Mouse (Mus musculus): ENCODE data around the gene Senp8.
"Not testable (repeated sequence)": the region's sequence is repeated elsewhere in the genome, so short reads cannot be mapped to it uniquely, and the experiment has no call there.

Gene Senp8

GRCm38 (mm10) chr9:59750267-59751065, at the start of gene Senp8, which contains the start of gene Myo9a:
TSS of gene Senp8 (minus strand) at chr9:59750710.
TSS of gene Myo9a (plus strand) at chr9:59750896.
- peak; percentile 99 to 100 for DNase-seq (ENCODE audit: low read depth in 2 of 2, low spot score in 2 of 2)

- not testable (repeated sequence) for DNase-seq (ENCODE audit: low read depth in 2 of 2, low spot score in 2 of 2)
Measured at GRCm38 (mm10) chr9:59766966-59767461, 16.5 kb upstream of the Senp8 start.

- DNase-seq (ENCODE audit: low read depth in 2 of 2, low spot score in 2 of 2): no peak
Measured at GRCm38 (mm10) chr9:59760515-59760914, 10.0 kb upstream of the Senp8 start.

GRCm38 (mm10) chr9:59757016-59757415, 6.5 kb upstream of the Senp8 start:
- not testable (repeated sequence) for DNase-seq (ENCODE audit: low read depth in 2 of 2, low spot score in 2 of 2)

DNA sequence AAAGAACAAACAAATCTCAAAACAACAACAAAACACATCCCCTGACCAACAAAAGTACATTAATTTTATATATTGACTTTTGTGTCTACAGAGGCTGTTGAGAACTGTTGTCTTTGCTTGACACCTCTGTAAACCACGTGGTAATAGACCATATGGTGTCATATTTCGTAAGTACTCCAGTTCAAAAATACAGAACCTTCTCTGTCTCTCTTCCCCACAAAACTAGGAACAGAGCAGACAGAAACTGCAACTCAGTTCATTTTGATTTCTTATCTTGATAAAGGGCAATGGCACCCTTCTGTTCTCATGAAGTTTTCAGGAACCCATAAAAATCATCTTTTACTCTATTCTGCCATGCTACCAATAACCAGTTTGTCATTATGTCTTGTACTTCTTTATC, 4.7 kb upstream of the Senp8 start:
- no peak for DNase-seq (ENCODE audit: low read depth in 2 of 2, low spot score in 2 of 2)

- DNase-seq (ENCODE audit: low read depth in 2 of 2, low spot score in 2 of 2): no peak
Measured at GRCm38 (mm10) chr9:59751966-59752365, 1.5 kb upstream of the Senp8 start.

- DNase-seq (ENCODE audit: low read depth in 2 of 2, low spot score in 2 of 2): peak in 1 of 2 experiments; percentile 74
Measured at GRCm38 (mm10) chr9:59751066-59751581, 614 bp upstream of the Senp8 start.

DNA sequence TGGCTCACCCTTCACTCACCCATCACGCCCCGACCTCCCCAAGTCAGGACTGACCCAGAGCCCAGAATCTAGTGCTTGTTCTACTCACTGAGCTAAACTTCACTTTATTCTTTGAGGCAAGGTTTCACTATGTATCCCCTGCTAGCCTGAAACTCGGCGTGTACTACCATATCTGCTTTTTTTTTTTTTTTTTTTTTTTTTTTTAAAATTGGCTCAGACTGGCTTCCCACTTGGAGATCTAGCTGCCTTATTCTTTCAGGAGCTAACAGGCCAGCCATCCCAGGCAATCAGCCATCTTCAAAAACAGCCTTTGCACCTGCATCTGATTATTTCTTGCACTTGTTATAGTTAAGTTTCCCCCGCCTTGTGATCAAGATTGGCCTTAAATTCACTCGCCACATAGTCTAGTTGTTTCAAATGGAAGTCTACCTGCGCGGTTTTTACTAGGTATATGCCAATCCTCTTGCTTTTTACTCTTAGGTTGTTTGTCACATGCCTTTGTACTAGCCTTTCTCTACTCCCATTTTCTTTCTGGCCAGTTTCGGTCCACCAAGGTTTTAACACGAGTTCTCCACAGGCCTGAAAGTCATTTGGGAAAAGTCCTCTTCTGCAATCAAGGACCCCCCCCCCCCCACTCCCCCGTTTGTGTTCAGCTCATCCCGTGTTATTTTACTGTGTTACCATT, 787 bp downstream of the Senp8 start:
- DNase-seq (ENCODE audit: low read depth in 2 of 2, low spot score in 2 of 2): no peak

- no peak for DNase-seq (ENCODE audit: low read depth in 2 of 2, low spot score in 2 of 2)
Measured at GRCm38 (mm10) chr9:59748969-59749368, 1.5 kb downstream of the Senp8 start.

- DNase-seq (ENCODE audit: low read depth in 2 of 2, low spot score in 2 of 2): no peak
Measured at GRCm38 (mm10) chr9:59748387-59748786, 2.1 kb downstream of the Senp8 start.

DNA sequence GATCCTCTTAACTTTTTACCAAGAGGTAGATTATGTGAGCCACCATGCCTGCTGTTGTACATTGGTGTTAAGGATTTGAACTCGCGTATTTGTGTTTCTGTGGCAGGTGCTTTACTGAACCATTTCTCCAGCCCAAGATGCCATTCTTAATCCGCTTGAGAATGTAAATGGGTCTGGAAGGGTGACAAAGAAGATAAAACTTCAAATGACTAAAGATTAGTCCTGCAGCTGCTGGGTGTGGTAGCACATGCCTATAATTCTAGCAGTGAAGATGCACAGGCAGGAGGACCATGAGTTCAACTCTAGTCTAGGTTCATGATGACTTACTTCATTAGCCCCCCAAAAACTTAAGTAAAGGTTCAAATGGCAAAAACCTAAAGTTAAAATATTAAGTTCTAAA, 6.6 kb downstream of the Senp8 start:
- no peak for DNase-seq (ENCODE audit: low read depth in 2 of 2, low spot score in 2 of 2)

GRCm38 (mm10) chr9:59740593-59740992, 9.9 kb downstream of the Senp8 start:
- DNase-seq (ENCODE audit: low read depth in 2 of 2, low spot score in 2 of 2): no peak

GRCm38 (mm10) chr9:59735394-59735793, 15.1 kb downstream of the Senp8 start:
- DNase-seq (ENCODE audit: low read depth in 2 of 2, low spot score in 2 of 2): no peak

GRCm38 (mm10) chr9:59733075-59733474, 17.4 kb downstream of the Senp8 start:
- no peak for DNase-seq (ENCODE audit: low read depth in 2 of 2, low spot score in 2 of 2)

DNA sequence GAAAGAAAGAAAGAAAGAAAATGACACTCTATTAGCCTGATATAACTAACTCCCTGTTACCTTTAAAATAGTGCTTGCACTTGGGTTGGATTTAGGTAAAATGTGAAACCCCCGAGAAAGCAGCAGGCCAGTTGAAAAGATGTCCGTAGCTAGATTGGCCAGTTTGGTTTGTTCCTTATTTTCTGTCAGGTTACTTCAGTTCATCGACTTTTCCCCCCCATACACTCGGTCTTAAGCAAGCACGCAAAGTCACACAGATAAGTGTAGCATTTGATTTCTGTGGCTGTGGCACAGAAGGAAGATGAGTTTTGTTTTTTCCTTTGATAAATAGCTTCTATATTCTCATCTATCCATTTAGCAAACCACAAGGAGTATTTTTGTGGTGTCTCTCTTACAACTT, 19.4 kb downstream of the Senp8 start:
- no peak for DNase-seq (ENCODE audit: low read depth in 2 of 2, low spot score in 2 of 2)

- DNase-seq (ENCODE audit: low read depth in 2 of 2, low spot score in 2 of 2): no peak
Measured at GRCm38 (mm10) chr9:59727569-59728286, 22.8 kb downstream of the Senp8 start.

DNA sequence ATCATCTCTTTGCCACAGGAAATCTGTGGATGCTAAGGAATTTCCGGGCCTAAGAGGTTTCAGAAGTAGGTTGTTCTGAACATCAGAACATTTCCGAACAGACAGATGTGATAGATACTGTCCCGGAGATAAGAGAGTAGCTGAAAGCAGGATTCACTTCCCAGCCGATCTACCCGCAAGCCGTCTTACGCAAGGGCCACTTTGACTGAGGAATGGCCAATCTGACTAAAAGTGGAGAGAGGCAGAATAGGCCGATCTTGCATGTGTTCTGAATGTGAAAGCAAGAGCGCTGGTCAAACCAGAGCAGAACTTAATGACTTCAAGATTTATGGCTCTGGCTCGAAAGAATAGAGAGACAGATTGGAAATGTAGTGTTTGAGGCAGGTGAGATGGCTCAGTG, 25.0 kb downstream of the Senp8 start:
- no peak for DNase-seq (ENCODE audit: low read depth in 2 of 2, low spot score in 2 of 2)

- DNase-seq (ENCODE audit: low read depth in 2 of 2, low spot score in 2 of 2): no peak
Measured at GRCm38 (mm10) chr9:59723791-59724442, 26.6 kb downstream of the Senp8 start.

DNA sequence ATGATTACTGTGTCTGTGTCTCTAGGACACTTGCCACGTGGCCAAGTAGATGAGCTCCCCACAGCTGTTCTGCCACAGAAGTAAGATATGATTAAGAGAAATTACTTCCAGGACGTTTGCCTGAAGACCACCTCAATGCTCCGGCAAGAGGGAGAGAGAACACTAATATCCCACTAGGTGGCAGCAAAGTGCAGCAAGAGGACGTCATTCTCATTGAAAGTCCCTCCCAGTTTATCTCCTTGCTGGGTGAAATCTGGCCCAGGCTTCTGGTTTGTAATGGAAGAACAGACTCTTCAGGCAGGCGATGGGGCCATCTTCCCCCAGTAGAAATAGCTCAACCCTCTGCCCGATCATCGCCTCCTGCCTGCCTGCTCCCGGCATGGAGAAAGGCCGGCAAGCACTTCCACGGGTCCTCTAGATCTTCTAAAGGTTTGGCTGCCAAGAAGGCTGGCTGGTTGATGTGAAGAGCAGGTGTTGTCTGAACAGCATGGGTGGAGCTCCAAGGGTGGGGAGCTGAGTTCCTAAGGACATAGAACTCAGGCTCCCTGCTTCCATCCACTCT, 27.3 kb downstream of the Senp8 start:
- peak; percentile 47 to 64 for DNase-seq (ENCODE audit: low read depth in 2 of 2, low spot score in 2 of 2)

DNA sequence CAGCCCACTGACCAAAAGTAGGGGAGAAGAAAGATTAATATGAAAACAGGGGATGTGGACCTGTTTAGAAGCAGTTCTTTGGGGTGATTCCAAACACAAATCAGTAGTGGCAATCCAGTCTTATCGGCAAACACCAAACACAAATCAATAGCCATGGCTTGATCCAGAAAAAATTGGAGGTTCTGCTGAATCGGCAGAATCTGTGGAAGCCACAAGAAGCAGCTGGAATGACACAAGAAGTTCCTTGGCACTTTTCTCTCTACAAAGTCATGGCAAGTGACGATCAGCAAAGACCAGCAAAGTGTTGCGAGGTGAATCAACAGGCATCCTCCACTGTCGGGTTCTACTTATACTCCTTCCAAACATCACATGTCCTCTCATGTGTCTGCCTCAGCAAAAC, 29.4 kb downstream of the Senp8 start:
- no peak for DNase-seq (ENCODE audit: low read depth in 2 of 2, low spot score in 2 of 2)

DNA sequence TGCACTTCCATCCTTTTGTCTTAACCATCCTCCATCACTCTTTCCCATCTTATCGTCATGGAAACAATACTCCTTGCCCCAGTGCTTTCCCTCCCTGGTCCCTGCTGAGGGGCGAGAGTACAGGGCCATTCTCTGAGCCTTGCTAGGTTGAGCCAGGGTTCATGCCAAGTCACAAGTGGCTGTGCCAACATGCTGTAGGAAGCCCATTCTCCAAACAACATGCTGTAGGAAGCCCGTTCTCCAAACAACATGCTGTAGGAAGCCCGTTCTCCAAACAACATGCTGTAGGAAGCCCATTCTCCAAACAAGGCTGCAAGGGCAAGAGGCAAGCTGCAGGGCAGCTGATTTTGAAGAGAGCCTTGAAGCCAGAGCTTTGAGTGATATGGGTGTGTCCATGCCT, 32.3 kb downstream of the Senp8 start:
- DNase-seq (ENCODE audit: low read depth in 2 of 2, low spot score in 2 of 2): no peak
